Mouse (Mus musculus) cerebellum, adult 2 months (tissue): ENCODE data around the gene Dennd4c.

Experiments
- CTCF ChIP-seq: fragments of 200-500 bp; IDR thresholded peaks from 2 replicates; pipeline ENCODE4 v1.5.1; 2011; ENCODE audit warnings: low read depth, mild to moderate bottlenecking, control low read depth, low read length, moderate library complexity, borderline replicate concordance; ENCODE audit not compliant: insufficient read depth
- POLR2A ChIP-seq: fragments of 200-500 bp; IDR thresholded peaks from 2 replicates; pipeline ENCODE4 v1.6.1; 2011; ENCODE audit warnings: low read length, control low read depth, borderline replicate concordance; ENCODE audit not compliant: insufficient read depth

DNA sequence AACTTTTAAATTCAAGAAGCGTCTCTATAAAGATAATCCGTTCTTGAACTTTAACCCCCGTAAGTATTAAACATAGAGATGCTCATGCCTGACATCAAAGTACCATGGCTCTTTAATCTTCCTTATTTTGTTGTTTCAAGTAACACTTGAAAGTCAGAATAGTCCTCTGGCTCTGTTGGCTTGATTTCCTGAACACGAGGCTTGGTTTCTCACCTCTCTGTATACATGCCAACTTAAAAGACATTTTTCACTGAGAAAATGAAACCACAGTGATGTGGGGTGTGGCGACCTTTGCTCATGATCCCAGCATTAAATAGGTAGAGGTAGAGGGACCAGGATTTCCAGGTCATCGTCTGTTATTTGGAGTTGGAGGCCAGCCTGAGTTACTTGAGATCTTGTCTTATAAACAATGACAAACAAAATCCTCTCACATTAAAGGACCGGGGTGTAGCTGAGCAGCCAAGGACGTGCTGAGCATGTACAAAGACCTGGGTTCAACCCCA lies 26.4 kb upstream of the Dennd4c start:
- TF ChIP-seq CTCF (no peak), POLR2A (no peak)
